30 mouse cellular contexts compared by ENCODE assay signal in the genomic region with DNA sequence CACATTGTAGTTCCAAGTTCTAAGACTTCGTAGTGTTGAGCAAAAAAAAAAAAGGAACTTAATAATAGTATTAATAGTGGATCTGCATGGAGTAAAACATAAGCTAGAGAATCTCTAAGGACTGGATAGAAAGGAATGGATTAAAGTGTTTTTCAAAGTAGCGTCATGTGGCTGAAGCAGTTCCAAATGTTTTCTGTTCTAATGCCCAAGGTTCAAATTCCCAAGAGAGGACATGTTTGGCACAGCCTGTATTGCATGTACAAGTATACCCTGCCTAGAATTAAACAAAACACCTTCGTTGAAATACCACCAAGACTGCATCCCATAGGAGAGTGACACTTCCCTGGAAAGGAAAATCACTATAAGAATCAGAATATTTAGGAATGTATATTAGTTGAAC. TPM values are rescaled to one million over a fixed set of nuclear protein-coding genes. Genes with fewer than 3 reads are reported as not detected.
A peak's percentile ranks its signal among the peaks of the same experiment; 100 is the strongest.
DNase-seq lines count a peak whose midpoint lies in the region; ATAC-seq and TF ChIP-seq lines count a peak whose summit lies in the region.
"Had no signal": no experiment of that assay in that cellular context is flagged by ENCODE, and none has a peak within 500 bp of the region (broad histone marks: within the 10 kb centered on the region; RNA-seq: fewer than 3 reads in every experiment).

No protein-coding gene starts in this region.

- no peaks in the 10 kb centered on the region for H3K4me1 ChIP-seq in embryonic facial prominence, embryonic 14.5 days (ENCODE audit: control insufficient read depth, insufficient read depth, low read length)
- no peaks in the 10 kb centered on the region for H3K4me1 ChIP-seq in embryonic facial prominence, embryonic 10.5 days
- no peaks in the 10 kb centered on the region for H3K4me1 ChIP-seq in kidney, embryonic 15.5 days
- no peaks in the 10 kb centered on the region for H3K4me1 ChIP-seq in cerebellum, adult 2 months (ENCODE audit: control insufficient read depth, insufficient read depth, low read length)
- H3K4me1 ChIP-seq: embryonic facial prominence, embryonic 13.5 days; forebrain, embryonic 10.5 days; forebrain, embryonic 13.5 days; heart, embryonic 10.5 days; heart, embryonic 13.5 days had no signal

- no peak for ATAC-seq in embryonic facial prominence, embryonic 14.5 days (ENCODE audit: low read depth)
- no peak for ATAC-seq in kidney, embryonic 15.5 days (replicated peaks; ENCODE audit: low FRiP score)
- ATAC-seq: forebrain, embryonic 13.5 days; forebrain, embryonic 16.5 days; hindbrain, postnatal 0 days had no signal

- TF ChIP-seq POLR2A in cerebellum, adult 2 months (IDR thresholded peaks at IDR 0.05; ENCODE audit: borderline replicate concordance, insufficient read depth, low read length) = no peak

- H3K36me3 ChIP-seq in embryonic facial prominence, embryonic 14.5 days (ENCODE audit: control insufficient read depth, insufficient read depth, low read length) = no peaks in the 10 kb centered on the region
- H3K36me3 ChIP-seq in embryonic facial prominence, embryonic 10.5 days (replicated peaks) = no peaks in the 10 kb centered on the region
- H3K36me3 ChIP-seq in kidney, embryonic 15.5 days = no peaks in the 10 kb centered on the region
- H3K36me3 ChIP-seq: embryonic facial prominence, embryonic 13.5 days; forebrain, embryonic 10.5 days; G1E; heart, embryonic 10.5 days; heart, embryonic 13.5 days had no signal

- DNase-seq in embryonic facial prominence, embryonic 14.5 days (ENCODE audit: low spot score) = peak; percentile 0
- DNase-seq in embryonic facial prominence, embryonic 10.5 days (ENCODE audit: low spot score) = no peak
- DNase-seq in kidney, adult 8-10 months = peak; percentile 31 to 48
- DNase-seq in kidney, adult 18-20 months = no peak
- DNase-seq in kidney, postnatal 36 days = peak; percentile 7 to 41
- no peak for DNase-seq in cerebellum, adult 2 months
- DNase-seq: adrenal gland, adult 2 months; adrenal gland, postnatal 36 days; B cell, adult 2 months; cerebellum, adult 18-20 months; cerebellum, adult 9-11 months; cerebellum, postnatal 25 days; gastrocnemius, postnatal 10 days; gastrocnemius, postnatal 36 days; heart, adult 2 months; heart, postnatal 14 days; heart, postnatal 4 days had no signal

- H3K9ac ChIP-seq in embryonic facial prominence, embryonic 14.5 days (ENCODE audit: low read depth, low read length) = no peak overlapping the region
- H3K9ac ChIP-seq in kidney, embryonic 15.5 days = no peak overlapping the region
- H3K9ac ChIP-seq: embryonic facial prominence, embryonic 13.5 days; forebrain, embryonic 13.5 days; heart, embryonic 13.5 days; hindbrain, embryonic 14.5 days had no signal

- no peak for TF ChIP-seq CTCF in cerebellum, adult 2 months (IDR thresholded peaks at IDR 0.05; ENCODE audit: borderline replicate concordance, insufficient read depth, low read depth, low read length)

- WGBS in embryonic facial prominence, embryonic 14.5 days = 66% methylated on average over 3 of the region's 3 CpGs
- WGBS in embryonic facial prominence, embryonic 10.5 days = 79% methylated on average over 3 of the region's 3 CpGs
- 81% methylated on average over 3 of the region's 3 CpGs for WGBS in kidney, embryonic 15.5 days
- 49% methylated on average over 3 of the region's 3 CpGs for WGBS in cerebellum, adult 2 months

- no peak overlapping the region for H3K4me2 ChIP-seq in embryonic facial prominence, embryonic 14.5 days (ENCODE audit: low read depth, low read length)
- H3K4me2 ChIP-seq in kidney, embryonic 15.5 days = no peak overlapping the region
- H3K4me2 ChIP-seq: embryonic facial prominence, embryonic 13.5 days; forebrain, embryonic 13.5 days; heart, embryonic 13.5 days; hindbrain, embryonic 14.5 days had no signal

- H3K27ac ChIP-seq in embryonic facial prominence, embryonic 14.5 days (replicated peaks; ENCODE audit: low read depth, low read length) = no peak overlapping the region
- H3K27ac ChIP-seq in embryonic facial prominence, embryonic 10.5 days (replicated peaks) = no peak overlapping the region
- H3K27ac ChIP-seq in kidney, embryonic 15.5 days = no peak overlapping the region
- no peak overlapping the region for H3K27ac ChIP-seq in cerebellum, adult 2 months (ENCODE audit: insufficient read depth, low read length)
- H3K27ac ChIP-seq: embryonic facial prominence, embryonic 13.5 days; forebrain, embryonic 10.5 days; forebrain, embryonic 13.5 days; heart, adult 2 months; heart, embryonic 10.5 days; heart, embryonic 13.5 days; hindbrain, embryonic 14.5 days; hindbrain, postnatal 0 days had no signal

- H3K9me3 ChIP-seq in embryonic facial prominence, embryonic 14.5 days (ENCODE audit: control insufficient read depth, low read length) = no peaks in the 10 kb centered on the region
- H3K9me3 ChIP-seq in embryonic facial prominence, embryonic 10.5 days = no peaks in the 10 kb centered on the region
- H3K9me3 ChIP-seq in kidney, embryonic 15.5 days (replicated peaks) = no peaks in the 10 kb centered on the region
- H3K9me3 ChIP-seq: embryonic facial prominence, embryonic 13.5 days; forebrain, embryonic 10.5 days; forebrain, embryonic 13.5 days; G1E; heart, embryonic 10.5 days; heart, embryonic 13.5 days had no signal

- H3K27me3 ChIP-seq in embryonic facial prominence, embryonic 14.5 days (replicated peaks; ENCODE audit: control insufficient read depth, insufficient read depth, low read length) = no peaks in the 10 kb centered on the region
- no peaks in the 10 kb centered on the region for H3K27me3 ChIP-seq in embryonic facial prominence, embryonic 10.5 days (replicated peaks; ENCODE audit: low read depth, poor library complexity, severe bottlenecking)
- no peaks in the 10 kb centered on the region for H3K27me3 ChIP-seq in kidney, embryonic 15.5 days
- no peaks in the 10 kb centered on the region for H3K27me3 ChIP-seq in cerebellum, adult 2 months (ENCODE audit: control insufficient read depth, insufficient read depth, low read length)
- H3K27me3 ChIP-seq: CH12.LX; embryonic facial prominence, embryonic 13.5 days; forebrain, embryonic 13.5 days; heart, embryonic 13.5 days; Patski had no signal

- H3K4me3 ChIP-seq in embryonic facial prominence, embryonic 14.5 days (ENCODE audit: low read depth, low read length) = no peak overlapping the region
- H3K4me3 ChIP-seq in embryonic facial prominence, embryonic 10.5 days = no peak overlapping the region
- no peak overlapping the region for H3K4me3 ChIP-seq in kidney, embryonic 15.5 days (replicated peaks)
- no peak overlapping the region for H3K4me3 ChIP-seq in cerebellum, adult 2 months (replicated peaks; ENCODE audit: insufficient read depth, low read depth, low read length)
- H3K4me3 ChIP-seq: embryonic facial prominence, embryonic 13.5 days; forebrain, embryonic 10.5 days; forebrain, embryonic 13.5 days; heart, adult 2 months; heart, embryonic 10.5 days; heart, embryonic 13.5 days had no signal

RNA-seq across cellular contexts. Expression of a gene that starts 36.4 kb away (rescaled TPM):
- polyA plus RNA-seq in embryonic facial prominence, embryonic 14.5 days (2014; fragmentation: Nextera tagmentation; extraction: Ambion mirVana) = 0.13 and 0.18 TPM in 2 replicates
- polyA plus RNA-seq in embryonic facial prominence, embryonic 10.5 days (2016; fragmentation: Nextera tagmentation; extraction: Ambion mirVana) = 0.05 TPM in 1 of 2 replicates, not detected in the other
- 0.05 and 0.06 TPM in 2 replicates for polyA plus RNA-seq in kidney, embryonic 15.5 days (2015; fragmentation: Nextera tagmentation; extraction: Ambion mirVana)
- 0.06 TPM in 1 of 2 replicates, not detected in the other for polyA plus RNA-seq in cerebellum, adult 2 months (2012; rRNA removed)
- polyA plus RNA-seq: adrenal gland, adult 2 months; forebrain, embryonic 10.5 days; G1E; hindbrain, embryonic 11.5 days had no signal

RNA-seq across cellular contexts. Expression of a gene that starts 42.8 kb away (rescaled TPM):
- 6.9 and 8.5 TPM in 2 replicates for polyA plus RNA-seq in embryonic facial prominence, embryonic 14.5 days (2014; fragmentation: Nextera tagmentation; extraction: Ambion mirVana)
- polyA plus RNA-seq in embryonic facial prominence, embryonic 10.5 days (2016; fragmentation: Nextera tagmentation; extraction: Ambion mirVana) = 8.8 and 9.4 TPM in 2 replicates
- polyA plus RNA-seq in kidney, embryonic 15.5 days (2015; fragmentation: Nextera tagmentation; extraction: Ambion mirVana) = 6.8 and 7.2 TPM in 2 replicates
- 2.0 and 2.1 TPM in 2 replicates for polyA plus RNA-seq in cerebellum, adult 2 months (2012; rRNA removed)
- polyA plus RNA-seq: G1E had no signal

Comparison
In these comparisons a context has a peak if more than half of its experiments do, and no peak if none do; other contexts are left out.
1. DNase-seq: peak in embryonic facial prominence, embryonic 14.5 days (single experiment), kidney, adult 8-10 months (2 of 2) and kidney, postnatal 36 days (2 of 2); none in embryonic facial prominence, embryonic 10.5 days (single experiment), kidney, adult 18-20 months (single experiment) and cerebellum, adult 2 months (0 of 2).